Mouse (Mus musculus): Measurements from ENCODE around the gene Gm1604a.
"Not testable (repeated sequence)": the region's sequence is repeated elsewhere in the genome, so short reads cannot be mapped to it uniquely, and the experiment has no call there.

The Gm1604a gene

DNA sequence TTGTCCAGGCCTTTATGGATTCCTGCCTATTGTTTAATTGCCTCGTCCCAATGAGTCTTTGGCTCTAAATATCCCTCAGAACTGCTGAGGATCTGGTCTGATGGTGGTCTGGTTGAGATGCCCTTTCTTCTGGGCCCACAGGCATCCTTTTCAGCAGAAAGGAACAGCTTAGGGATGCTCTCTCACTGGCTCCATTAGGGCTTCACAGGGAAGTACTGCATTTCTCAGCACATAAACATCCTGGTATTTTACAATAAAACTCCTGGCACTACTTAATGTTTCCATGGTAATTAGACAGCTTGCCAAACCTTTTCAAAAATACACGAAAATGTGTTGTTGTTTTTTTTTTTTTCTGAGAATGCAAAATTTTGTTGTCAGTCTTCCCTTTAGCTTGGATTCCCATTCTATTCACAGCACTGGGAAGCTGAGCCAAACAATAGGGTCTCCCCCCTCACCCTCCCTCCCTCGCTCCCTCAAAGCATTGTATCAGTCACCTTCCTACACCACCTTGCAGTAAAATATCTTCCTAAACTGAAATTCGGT, 43.7 kb downstream of the Gm1604a start:
- DNase-seq (ENCODE audit: low read depth, low spot score), result not testable (repeated sequence)

DNA sequence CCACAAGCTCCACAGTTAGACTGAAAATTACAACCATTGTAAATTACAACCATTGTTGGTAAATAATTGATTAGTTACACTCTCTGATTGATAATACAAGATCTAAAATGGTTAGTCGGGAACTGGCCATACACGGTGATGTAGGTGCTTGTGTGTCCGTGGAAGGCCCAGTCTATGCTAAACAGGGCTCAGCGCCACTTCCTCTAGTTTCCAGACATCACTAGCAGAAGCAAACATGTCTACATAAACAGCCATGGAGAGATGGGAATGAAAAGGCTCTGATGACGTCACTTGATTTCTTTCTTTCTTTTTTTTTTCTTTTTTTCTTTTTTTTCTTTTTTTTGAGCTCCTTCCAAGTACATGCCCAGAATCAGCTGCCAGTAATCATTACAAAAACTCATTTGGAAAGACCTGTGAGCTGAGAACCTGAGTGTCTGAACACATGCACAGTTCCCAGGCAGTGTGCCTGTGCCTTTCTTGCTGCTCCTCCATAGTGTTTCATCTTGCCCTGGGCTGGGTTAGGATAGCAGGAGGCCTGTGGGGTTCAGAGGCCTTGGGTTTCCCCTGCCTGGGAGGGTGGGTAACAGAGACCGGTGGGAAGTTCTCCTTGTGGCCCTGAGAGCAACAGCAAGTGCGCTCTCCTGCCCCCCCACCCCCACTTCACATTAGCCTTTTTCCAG, 44.3 kb downstream of the Gm1604a start:
- not testable (repeated sequence) for DNase-seq (ENCODE audit: low read depth, low spot score)

DNA sequence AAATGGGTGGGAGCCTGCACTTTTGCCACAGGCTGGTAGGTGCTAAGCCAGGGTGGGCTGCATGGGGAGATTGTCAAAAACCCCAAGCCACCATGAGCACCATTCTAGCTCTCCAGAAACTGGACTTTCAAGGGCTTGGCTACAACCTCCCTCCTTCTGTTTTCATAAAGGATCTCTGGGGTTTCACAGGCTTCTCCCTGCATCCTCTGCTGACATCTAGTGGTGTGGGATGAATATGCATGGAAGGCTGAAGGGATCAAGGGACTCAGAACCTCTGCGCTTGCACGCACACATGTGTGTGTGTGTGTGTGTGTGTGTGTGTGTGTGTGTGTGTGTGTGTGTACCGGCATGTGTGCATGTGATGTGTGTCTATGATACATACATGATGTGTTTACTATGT, 49.1 kb downstream of the Gm1604a start:
- DNase-seq (ENCODE audit: low read depth, low spot score), result not testable (repeated sequence)

DNA sequence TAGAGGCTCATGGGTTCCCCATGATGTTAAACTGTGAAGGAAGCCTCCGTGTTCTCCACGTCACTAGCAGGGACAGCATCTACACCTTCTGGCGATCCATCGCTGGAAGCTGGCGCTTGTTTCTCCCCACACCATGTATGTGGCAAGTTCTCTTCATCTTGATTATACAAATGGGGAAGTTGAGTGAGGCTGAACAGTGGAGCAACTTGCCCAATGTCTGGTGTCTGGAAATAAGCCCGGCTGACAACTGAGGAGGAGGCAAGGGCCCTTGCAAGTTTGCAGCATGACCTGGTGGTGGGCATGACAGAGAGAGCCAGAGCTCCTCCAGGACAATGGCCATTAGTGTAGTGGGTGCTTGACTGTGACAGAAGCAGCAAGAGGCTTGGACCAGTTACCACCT, 50.2 kb downstream of the Gm1604a start:
- DNase-seq (ENCODE audit: low read depth, low spot score), result not testable (repeated sequence)

DNA sequence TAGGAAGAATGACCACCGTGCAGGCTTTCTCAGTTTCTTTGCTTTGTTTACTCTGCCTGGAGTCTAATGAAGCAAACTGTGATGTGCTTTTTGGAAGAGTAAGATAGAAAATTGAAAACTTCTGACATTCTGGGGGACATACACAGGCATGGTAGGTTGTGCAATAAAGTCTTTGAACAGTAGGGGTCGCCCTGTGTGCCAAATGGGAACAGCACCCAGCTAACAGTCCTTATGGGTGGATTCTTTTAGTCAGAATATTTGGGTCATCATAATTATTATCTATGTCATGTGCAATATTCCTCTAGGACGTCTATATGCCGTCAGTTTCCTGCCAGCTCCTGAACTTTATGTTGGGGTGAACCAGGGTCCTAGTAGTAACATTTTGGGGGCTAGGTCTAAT, 54.2 kb downstream of the Gm1604a start:
- not testable (repeated sequence) for DNase-seq (ENCODE audit: low read depth, low spot score)

DNA sequence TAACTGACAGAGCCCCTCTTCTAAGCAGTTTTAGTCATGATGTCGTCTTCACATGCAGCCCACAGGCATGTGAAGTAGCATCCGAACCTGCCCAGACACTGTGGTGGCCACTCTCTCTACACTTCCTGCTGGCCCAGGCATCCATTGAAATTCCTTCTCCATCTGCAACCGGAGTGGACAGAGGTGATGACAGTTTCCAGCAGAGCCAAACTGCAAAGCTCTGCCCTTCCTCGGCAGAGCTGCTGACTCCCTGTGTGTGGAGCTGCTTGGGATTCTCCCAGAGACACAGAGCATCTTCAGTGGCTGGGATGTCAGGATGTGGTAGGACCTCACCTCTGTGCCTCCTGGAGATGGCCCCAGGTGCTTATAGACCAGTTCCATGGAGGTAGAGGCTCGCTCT, 59.2 kb downstream of the Gm1604a start:
- DNase-seq (ENCODE audit: low read depth, low spot score), result not testable (repeated sequence)

DNA sequence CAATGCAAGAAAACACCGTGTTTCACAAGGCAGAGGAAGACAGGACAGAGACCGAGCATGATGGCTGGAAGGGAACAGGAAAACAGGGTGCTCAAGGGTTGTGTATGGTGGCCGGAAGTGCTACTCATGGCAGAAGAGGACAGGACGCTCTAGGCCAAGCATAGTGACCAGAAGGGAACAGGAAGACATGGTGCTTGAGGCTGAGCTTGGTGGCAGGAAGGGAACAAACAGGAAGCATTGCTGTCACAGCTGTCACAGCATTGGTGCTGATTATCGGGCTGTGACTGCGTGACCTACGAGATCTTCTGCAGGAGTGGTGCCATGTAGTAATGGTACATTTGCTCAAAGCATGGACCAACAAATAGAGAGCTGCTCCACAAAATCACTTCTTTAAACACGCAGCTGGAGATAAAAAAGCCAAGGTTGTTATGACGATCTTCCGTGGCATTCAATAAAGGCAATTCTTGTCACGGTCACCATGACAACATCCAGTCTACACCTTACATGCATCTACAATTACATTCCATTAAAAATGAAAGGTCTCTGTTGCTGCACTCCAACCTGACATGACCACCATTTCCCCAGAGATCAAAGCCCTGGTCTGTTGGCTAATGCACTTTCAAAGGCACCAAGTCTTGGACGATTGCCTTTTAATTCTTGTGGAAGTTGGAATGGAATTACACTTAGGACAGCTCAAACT, 60.3 kb downstream of the Gm1604a start:
- not testable (repeated sequence) for DNase-seq (ENCODE audit: low read depth, low spot score)

DNA sequence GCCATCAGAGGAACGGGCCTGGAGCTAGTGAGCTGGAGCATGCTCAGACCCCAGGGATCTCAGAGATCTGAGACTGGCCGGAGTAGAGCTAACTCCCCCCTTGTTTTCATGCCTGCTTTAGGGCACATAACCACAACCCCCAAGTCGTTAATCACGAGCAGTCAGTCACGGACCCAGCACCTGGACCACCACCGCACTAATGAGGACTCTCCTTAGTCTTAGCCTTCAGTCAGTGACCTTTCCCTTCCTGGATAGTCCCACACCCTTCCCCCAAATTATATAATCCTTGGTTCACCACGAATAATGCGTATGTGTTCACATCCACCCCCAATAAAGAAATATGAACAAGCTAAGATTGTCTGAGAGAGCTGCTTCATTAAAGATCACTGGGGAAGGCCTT, 61.5 kb downstream of the Gm1604a start:
- DNase-seq (ENCODE audit: low read depth, low spot score), result not testable (repeated sequence)

DNA sequence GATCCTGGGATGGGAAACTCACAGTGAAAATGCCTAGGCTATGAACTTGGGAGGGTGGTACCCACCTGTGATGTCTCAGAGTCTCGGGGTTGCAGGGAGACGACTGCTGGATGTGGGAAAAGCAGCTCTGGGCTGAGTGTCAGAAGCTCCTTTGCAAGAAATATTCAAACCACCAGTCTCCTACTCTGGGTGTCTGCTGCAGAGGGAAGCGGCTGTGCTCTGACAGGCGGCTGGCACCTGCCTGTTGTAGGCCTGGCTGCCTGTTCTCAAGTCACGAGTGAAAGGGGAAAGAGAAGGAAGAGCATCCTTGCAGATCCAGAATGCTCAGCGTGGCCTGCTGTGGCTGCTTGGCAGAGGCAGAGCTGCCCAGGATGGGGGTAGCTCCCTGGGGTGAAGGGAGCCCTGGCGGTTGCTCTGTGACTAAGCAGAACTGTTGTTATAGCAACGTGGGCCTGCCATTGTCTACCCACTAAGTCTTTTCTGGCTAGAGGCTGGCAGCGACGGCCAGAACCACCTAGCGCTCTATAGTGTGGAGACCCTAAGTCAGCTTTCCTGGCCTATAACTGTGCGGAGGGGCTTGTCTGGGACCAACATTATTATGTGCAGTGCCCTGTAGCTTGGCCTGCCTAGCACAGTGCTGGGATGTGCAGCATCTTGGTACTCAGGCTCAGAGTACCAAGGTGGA, 72.6 kb downstream of the Gm1604a start:
- DNase-seq (ENCODE audit: low read depth, low spot score), result not testable (repeated sequence)

DNA sequence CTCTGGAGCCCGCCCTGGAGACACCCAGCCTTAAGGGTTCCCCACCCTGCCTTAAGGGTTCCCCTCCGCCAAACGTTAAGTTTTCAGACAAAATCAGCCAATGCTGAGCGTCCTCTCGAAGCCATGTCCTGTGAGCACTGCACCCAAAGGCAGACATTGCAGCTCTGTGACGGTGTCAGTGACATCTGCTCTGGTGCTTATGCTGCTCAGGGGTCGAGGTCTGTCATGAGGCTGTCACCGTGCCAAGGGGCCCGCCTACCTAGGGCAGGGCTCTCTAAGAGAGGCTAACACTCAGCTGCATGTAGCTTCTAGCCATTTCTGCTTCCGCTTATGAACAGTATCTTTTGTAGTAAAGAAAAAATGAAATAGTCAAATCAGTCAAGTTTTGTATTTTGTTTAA, 73.7 kb downstream of the Gm1604a start:
- DNase-seq (ENCODE audit: low read depth, low spot score), result not testable (repeated sequence)

DNA sequence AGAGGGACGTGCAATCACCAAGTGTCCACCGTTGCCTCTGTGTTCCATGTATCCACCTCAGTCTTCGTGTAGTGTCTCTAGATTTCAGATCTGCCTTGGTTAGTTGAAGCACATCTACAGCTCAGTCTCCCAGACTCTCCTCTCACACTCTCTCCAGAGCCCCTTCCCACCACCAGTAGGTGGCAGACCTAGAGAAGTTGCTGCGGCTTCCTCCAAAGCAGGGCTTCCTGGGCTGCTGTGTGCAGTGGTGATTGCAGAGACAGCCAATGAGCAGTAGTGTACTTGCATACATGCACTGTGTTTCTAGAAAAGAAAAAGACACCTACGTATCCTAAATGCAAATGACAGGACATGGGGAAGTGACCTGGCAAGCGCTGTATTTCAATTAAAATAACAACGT, 77.6 kb downstream of the Gm1604a start:
- DNase-seq (ENCODE audit: low read depth, low spot score), result not testable (repeated sequence)

DNA sequence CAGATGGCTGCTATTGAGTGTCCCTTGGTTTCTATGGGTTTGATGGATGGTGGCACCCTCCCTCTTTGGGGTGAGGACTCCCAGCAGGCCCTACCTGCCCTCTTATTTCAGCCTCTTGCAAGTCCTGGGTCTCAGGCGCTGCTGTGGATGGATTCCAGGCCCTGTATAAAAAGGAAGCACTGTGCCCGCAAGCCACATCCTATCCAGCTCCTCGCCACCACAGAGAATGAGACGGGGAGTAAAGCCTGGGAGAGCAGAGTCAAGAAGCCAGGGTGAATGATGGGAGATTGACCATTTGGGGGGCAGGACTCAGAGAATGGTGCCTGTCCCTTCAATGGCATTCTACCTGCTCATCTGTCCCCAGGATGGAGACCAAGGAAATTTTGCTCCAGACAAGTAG, 86.3 kb downstream of the Gm1604a start:
- not testable (repeated sequence) for DNase-seq (ENCODE audit: low read depth, low spot score)

DNA sequence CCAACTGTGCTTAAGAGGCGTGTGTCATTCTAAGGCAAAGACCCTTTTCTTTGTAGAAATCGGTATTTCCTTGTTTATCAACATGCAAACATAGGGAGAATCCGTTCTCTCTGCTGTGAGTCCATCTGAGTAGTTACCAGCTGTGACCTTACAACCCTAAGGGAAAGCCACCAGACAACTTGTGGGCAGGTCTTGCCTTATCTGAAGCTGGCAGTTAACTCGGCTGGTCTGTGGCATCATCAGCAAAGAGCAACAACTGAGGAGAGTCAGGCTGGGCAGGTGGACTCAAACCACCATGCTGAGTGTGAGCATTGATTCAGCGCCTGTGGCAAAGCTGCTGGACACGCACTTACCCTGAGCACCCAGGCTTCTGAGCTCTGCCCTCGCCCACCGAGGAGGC, 90.9 kb downstream of the Gm1604a start:
- DNase-seq (ENCODE audit: low read depth, low spot score), result not testable (repeated sequence)

DNA sequence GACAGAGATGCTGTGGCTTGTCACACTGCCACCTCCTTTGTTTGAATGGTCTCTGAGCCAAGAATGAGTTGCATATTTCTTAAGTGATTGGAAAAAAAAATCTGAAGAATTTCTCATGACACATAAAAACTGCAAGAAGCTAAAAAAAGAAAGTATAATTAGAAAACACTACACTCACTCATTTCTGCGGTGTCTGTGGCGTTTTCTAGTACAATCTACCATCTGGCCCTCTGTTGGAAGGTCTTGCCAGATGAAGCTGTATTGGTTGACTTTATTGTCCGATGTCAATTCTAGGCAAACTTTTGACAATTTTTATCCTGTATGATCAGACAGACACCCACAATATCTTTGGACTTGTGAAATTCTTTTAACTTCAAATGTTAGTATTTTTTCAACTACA, 95.5 kb downstream of the Gm1604a start:
- DNase-seq (ENCODE audit: low read depth, low spot score), result not testable (repeated sequence)

DNA sequence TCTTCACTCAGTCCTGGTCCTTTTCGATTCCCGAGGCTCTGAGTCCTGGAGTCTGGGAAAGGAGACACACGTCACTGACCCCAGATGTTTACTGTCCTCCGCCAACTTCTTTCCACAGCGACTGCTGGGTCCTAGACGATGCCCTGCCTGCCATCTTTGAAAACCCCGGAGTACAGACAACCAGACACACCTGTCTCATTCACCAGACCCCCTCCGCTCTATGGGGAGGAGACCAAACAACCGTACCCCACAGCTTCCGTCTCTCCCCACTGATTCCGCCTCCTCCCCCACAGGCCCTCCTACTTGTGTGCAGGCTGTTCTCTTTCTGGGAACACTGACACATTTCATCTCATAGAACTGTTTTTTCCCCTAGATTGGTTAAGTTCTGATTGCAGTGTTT, 97.2 kb downstream of the Gm1604a start:
- not testable (repeated sequence) for DNase-seq (ENCODE audit: low read depth, low spot score)

DNA sequence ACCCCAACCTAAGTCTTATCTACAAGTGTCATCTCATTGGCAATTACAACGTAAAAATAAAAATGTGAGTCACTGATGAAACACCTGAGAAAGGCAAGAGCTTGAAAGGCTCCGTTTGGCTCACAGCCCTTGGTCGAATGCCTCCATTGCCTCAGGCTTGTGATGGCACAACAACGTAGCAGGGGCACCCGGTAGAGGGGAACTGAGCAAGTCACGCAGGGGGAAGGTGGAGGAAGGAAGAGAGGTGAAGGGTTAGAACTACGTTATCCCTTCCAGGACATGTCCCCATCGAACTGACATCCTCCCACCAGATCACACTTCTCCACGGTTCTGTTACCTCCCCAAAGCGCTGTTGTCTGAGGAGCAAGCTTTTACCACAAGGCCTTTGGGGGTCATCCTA, 101.1 kb downstream of the Gm1604a start:
- DNase-seq (ENCODE audit: low read depth, low spot score), result not testable (repeated sequence)

DNA sequence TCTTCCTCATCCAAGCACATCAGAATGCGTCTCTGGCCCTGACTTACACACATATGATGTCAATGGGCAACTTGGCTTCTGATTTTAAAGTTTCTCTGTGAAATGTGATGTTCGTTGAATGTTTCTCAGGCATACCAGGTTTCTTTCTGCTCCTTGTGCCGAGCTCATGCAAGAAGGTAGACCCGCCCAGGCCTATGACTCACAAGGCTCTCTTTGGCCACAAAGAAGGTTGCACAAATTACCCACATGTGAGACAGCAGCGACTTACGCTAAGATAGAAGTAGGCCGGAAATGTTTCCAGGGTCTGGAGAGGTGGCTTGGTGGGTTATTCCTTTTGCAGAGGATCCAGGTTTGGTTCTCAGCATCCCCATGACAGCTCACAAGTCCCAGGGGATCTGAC, 108.6 kb downstream of the Gm1604a start:
- not testable (repeated sequence) for DNase-seq (ENCODE audit: low read depth, low spot score)

DNA sequence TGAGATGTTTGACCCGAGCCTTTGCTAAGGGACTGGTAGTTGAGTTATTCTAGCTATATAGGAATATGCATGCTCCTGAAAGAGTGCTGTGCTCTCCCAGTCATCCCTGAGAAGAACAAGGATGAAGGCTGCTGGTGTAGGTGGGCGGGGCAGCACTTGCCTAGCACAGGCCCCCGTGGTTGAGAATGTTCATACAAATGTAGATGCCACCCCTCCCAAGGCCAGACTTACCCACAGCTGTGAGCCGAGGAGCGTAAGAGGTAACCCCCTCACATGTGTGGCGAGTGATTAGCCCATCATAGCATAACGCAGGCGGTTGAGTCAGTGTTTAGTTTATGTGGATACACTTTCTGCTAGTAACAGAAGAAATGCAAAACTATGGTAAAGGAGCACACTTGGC, 109.9 kb downstream of the Gm1604a start:
- DNase-seq (ENCODE audit: low read depth, low spot score), result not testable (repeated sequence)

Data from c-Kit-negative CD71-positive TER-119-positive erythroid progenitor cells, embryonic 14.5 days (primary cell).